ENCODE assay signal across 8 mouse cellular contexts in the genomic region with DNA sequence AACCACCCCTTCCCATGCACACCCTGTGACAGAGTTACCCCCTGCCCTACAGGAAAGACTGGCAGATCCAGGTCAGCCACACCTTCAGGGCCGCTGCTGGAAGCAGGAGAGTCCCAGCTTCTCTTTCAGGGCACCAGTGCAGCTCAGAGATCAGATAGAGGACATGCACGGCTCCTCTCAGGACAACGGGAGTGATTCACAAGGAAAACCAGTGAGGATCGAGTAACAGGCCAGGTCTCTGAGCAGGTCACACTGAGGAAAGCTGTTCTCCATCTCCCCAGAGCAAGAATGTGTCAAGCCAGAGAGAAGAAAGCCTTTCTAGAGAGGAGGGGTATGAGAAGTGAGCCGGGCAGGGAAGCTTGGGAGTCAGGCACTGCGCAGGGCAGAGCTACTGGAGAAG. TPM values are rescaled to one million over a fixed set of nuclear protein-coding genes. Genes with fewer than 3 reads are reported as not detected.
DNase-seq lines count a peak whose midpoint lies in the region; ATAC-seq and TF ChIP-seq lines count a peak whose summit lies in the region.

No protein-coding gene starts in this region.

- DNase-seq in heart, adult 11 months: no peak
- DNase-seq in MN1 (ENCODE audit: low spot score): peak; percentile 38
- no peak for DNase-seq in hindbrain, embryonic 10.5 days (ENCODE audit: low spot score)
- no peak for DNase-seq in thymus, adult 2 months
- DNase-seq in ovary, adult 18-20 months (ENCODE audit: low spot score): no peak
- DNase-seq in thymus, postnatal 4 days: no peak

- no peaks in the 10 kb centered on the region for H3K27me3 ChIP-seq in heart, embryonic 14.5 days (ENCODE audit: control insufficient read depth, insufficient read depth, low read length)
- H3K27me3 ChIP-seq in hindbrain, embryonic 10.5 days (ENCODE audit: insufficient read depth, poor library complexity, severe bottlenecking): no peaks in the 10 kb centered on the region
- H3K27me3 ChIP-seq in lung, embryonic 16.5 days (ENCODE audit: control insufficient read depth, insufficient read depth, low read depth, low read length): no peaks in the 10 kb centered on the region
- no peaks in the 10 kb centered on the region for H3K27me3 ChIP-seq in thymus, adult 2 months (ENCODE audit: control insufficient read depth, insufficient read depth, low read length)

- no peak for TF ChIP-seq POLR2A in thymus, adult 2 months (IDR thresholded peaks at IDR 0.05; ENCODE audit: control insufficient read depth, extremely low read depth, insufficient read depth, low read length, poor library complexity)

- WGBS in heart, embryonic 14.5 days: 18% methylated on average over 6 of the region's 6 CpGs
- 60% methylated on average over 6 of the region's 6 CpGs for WGBS in hindbrain, embryonic 10.5 days
- WGBS in lung, embryonic 16.5 days: 26% methylated on average over 6 of the region's 6 CpGs
- WGBS in thymus, adult 2 months: 93% methylated on average over 6 of the region's 6 CpGs

- H3K36me3 ChIP-seq in heart, embryonic 14.5 days (ENCODE audit: control insufficient read depth, insufficient read depth, low read length): peaks cover 49% of the 10 kb centered on the region
- H3K36me3 ChIP-seq in hindbrain, embryonic 10.5 days: peaks cover 26% of the 10 kb centered on the region
- H3K36me3 ChIP-seq in lung, embryonic 16.5 days (ENCODE audit: control insufficient read depth, insufficient read depth, low read length): peaks cover 10% of the 10 kb centered on the region
- no peaks in the 10 kb centered on the region for H3K36me3 ChIP-seq in thymus, adult 2 months (ENCODE audit: control insufficient read depth, insufficient read depth, low read length)

- H3K9ac ChIP-seq in heart, embryonic 14.5 days (ENCODE audit: low read length): peak overlapping the region; percentile 77
- H3K9ac ChIP-seq in lung, embryonic 16.5 days (ENCODE audit: low read length): peak overlapping the region; percentile 60

- H3K9me3 ChIP-seq in heart, embryonic 14.5 days (ENCODE audit: control insufficient read depth, low read length): no peaks in the 10 kb centered on the region
- no peaks in the 10 kb centered on the region for H3K9me3 ChIP-seq in hindbrain, embryonic 10.5 days
- H3K9me3 ChIP-seq in lung, embryonic 16.5 days (ENCODE audit: control insufficient read depth, low read length): no peaks in the 10 kb centered on the region

- H3K4me1 ChIP-seq in heart, embryonic 14.5 days (ENCODE audit: control insufficient read depth in 2 of 2, insufficient read depth in 2 of 2, low read length in 2 of 2): peaks cover 66 to 90% of the 10 kb centered on the region in 2 experiments
- H3K4me1 ChIP-seq in hindbrain, embryonic 10.5 days (replicated peaks): peaks cover 29% of the 10 kb centered on the region
- peaks cover 73% of the 10 kb centered on the region for H3K4me1 ChIP-seq in lung, embryonic 16.5 days (replicated peaks; ENCODE audit: control insufficient read depth, insufficient read depth, low read length)
- 0 out of 2 replicates have a peak, but pooled peaks cover 8% of the 10 kb centered on the region for H3K4me1 ChIP-seq in thymus, adult 2 months (replicated peaks; ENCODE audit: control insufficient read depth, insufficient read depth, low read length)

- peak overlapping the region; percentile 8 to 36; a peak in 3 of 4 replicates for H3K4me3 ChIP-seq in heart, embryonic 14.5 days (ENCODE audit: control insufficient read depth in 1 of 2, insufficient read depth in 1 of 2, low read depth in 1 of 2, low read length in 2 of 2)
- no peak overlapping the region for H3K4me3 ChIP-seq in hindbrain, embryonic 10.5 days
- H3K4me3 ChIP-seq in lung, embryonic 16.5 days (ENCODE audit: low read length): no peak overlapping the region
- H3K4me3 ChIP-seq in thymus, adult 2 months (ENCODE audit: control insufficient read depth, insufficient read depth, low read length): no peak overlapping the region

- no peak for TF ChIP-seq CTCF in thymus, adult 2 months (IDR thresholded peaks at IDR 0.05; ENCODE audit: borderline replicate concordance, control insufficient read depth, extremely low read depth, insufficient read depth, low read length, poor library complexity)

- peak overlapping the region; percentile 98 to 100 for H3K27ac ChIP-seq in heart, embryonic 14.5 days (replicated peaks in 1 of 2; ENCODE audit: control insufficient read depth in 1 of 2, insufficient read depth in 1 of 2, low read depth in 2 of 2, low read length in 2 of 2)
- peak overlapping the region; percentile 80 for H3K27ac ChIP-seq in hindbrain, embryonic 10.5 days
- H3K27ac ChIP-seq in lung, embryonic 16.5 days (ENCODE audit: low read length): peak overlapping the region; percentile 99
- no peak overlapping the region for H3K27ac ChIP-seq in thymus, adult 2 months (ENCODE audit: control insufficient read depth, insufficient read depth, low read length)

- no peak for ATAC-seq in heart, embryonic 14.5 days (ENCODE audit: insufficient number of reproducible peaks, insufficient read depth, low FRiP score, low read depth)
- no peak for ATAC-seq in lung, embryonic 16.5 days (ENCODE audit: low read depth)

- H3K4me2 ChIP-seq in heart, embryonic 14.5 days (ENCODE audit: low read length): peak overlapping the region; percentile 74
- peak overlapping the region; percentile 51 for H3K4me2 ChIP-seq in lung, embryonic 16.5 days (ENCODE audit: low read depth, low read length)

RNA-seq across cellular contexts. Expression of gene Tmbim1, which starts 8.9 kb away (rescaled TPM):
- polyA plus RNA-seq in heart, embryonic 14.5 days (2014; fragmentation: Nextera tagmentation; extraction: Ambion mirVana): 39.1 and 40.5 TPM in 2 replicates
- 11.6 and 12.6 TPM in 2 replicates for polyA plus RNA-seq in hindbrain, embryonic 10.5 days (2016; fragmentation: Nextera tagmentation; extraction: Ambion mirVana)
- polyA plus RNA-seq in lung, embryonic 16.5 days (2015; fragmentation: Nextera tagmentation; extraction: Ambion mirVana): 57.9 and 63.0 TPM in 2 replicates
- polyA plus RNA-seq in thymus, adult 2 months (2012; rRNA removed): 55.5 and 69.2 TPM in 2 replicates

RNA-seq across cellular contexts. Expression of gene Pnkd, which starts 11.7 kb away (rescaled TPM):
- 320 and 338 TPM in 2 replicates for polyA plus RNA-seq in heart, embryonic 14.5 days (2014; fragmentation: Nextera tagmentation; extraction: Ambion mirVana)
- 111 and 120 TPM in 2 replicates for polyA plus RNA-seq in hindbrain, embryonic 10.5 days (2016; fragmentation: Nextera tagmentation; extraction: Ambion mirVana)
- 123 and 126 TPM in 2 replicates for polyA plus RNA-seq in lung, embryonic 16.5 days (2015; fragmentation: Nextera tagmentation; extraction: Ambion mirVana)
- 41.1 and 50.1 TPM in 2 replicates for polyA plus RNA-seq in thymus, adult 2 months (2012; rRNA removed)

RNA-seq across cellular contexts. Expression of gene Aamp, which starts 11.9 kb away (rescaled TPM):
- polyA plus RNA-seq in heart, embryonic 14.5 days (2014; fragmentation: Nextera tagmentation; extraction: Ambion mirVana): 180 and 187 TPM in 2 replicates
- 238 and 248 TPM in 2 replicates for polyA plus RNA-seq in hindbrain, embryonic 10.5 days (2016; fragmentation: Nextera tagmentation; extraction: Ambion mirVana)
- 252 and 267 TPM in 2 replicates for polyA plus RNA-seq in lung, embryonic 16.5 days (2015; fragmentation: Nextera tagmentation; extraction: Ambion mirVana)
- polyA plus RNA-seq in thymus, adult 2 months (2012; rRNA removed): 183 and 201 TPM in 2 replicates

RNA-seq across cellular contexts. Expression of gene Gpbar1, which starts 18.1 kb away (rescaled TPM):
- polyA plus RNA-seq in heart, embryonic 14.5 days (2014; fragmentation: Nextera tagmentation; extraction: Ambion mirVana): 0.57 and 0.69 TPM in 2 replicates
- 0.15 and 0.24 TPM in 2 replicates for polyA plus RNA-seq in hindbrain, embryonic 10.5 days (2016; fragmentation: Nextera tagmentation; extraction: Ambion mirVana)
- 0.19 and 0.40 TPM in 2 replicates for polyA plus RNA-seq in lung, embryonic 16.5 days (2015; fragmentation: Nextera tagmentation; extraction: Ambion mirVana)
- 0.40 and 1.3 TPM in 2 replicates for polyA plus RNA-seq in thymus, adult 2 months (2012; rRNA removed)

Comparison
In these comparisons a context has a peak if more than half of its experiments do, and no peak if none do; other contexts are left out.
1. H3K4me3 ChIP-seq: peak in heart, embryonic 14.5 days (2 of 2); none in hindbrain, embryonic 10.5 days (single experiment), lung, embryonic 16.5 days (single experiment) and thymus, adult 2 months (single experiment).